25 mouse cellular contexts compared by ENCODE assay signal in the genomic region with DNA sequence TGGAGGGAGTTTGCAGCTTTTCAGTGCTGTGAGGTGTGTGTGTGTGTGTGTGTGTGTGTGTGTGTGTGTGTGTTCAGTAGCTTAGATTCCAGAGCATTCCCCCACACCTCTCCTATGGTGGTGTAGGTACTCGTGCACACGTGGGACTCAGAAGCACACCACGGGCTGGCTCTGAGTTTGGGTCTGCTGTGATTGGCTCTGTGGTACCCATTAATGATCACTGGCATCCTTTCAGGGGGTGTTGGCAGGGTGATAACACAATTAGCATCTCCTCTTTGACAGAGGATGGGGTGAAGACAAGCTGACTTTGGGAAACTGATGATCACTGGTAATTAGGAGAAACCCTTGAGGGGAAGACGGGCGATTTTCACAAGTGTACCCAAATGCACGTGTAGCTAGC.
DNase-seq lines count a peak whose midpoint lies in the region; ATAC-seq and TF ChIP-seq lines count a peak whose summit lies in the region.
"Had no signal": no experiment of that assay in that cellular context is flagged by ENCODE, and none has a peak within 500 bp of the region (broad histone marks: within the 10 kb centered on the region; RNA-seq: fewer than 3 reads in every experiment).

No protein-coding gene starts in this region.

- 87% methylated on average over 6 of the region's 6 CpGs for WGBS in forebrain, embryonic 11.5 days
- WGBS in forebrain, postnatal 0 days = 43% methylated on average over 6 of the region's 6 CpGs
- 86% methylated on average over 6 of the region's 6 CpGs for WGBS in midbrain, embryonic 11.5 days
- 87% methylated on average over 6 of the region's 6 CpGs for WGBS in midbrain, embryonic 13.5 days
- WGBS in forebrain, embryonic 14.5 days = 58% methylated on average over 6 of the region's 6 CpGs

- H3K4me2 ChIP-seq in forebrain, embryonic 11.5 days (ENCODE audit: low read depth, low read length, severe bottlenecking) = no peak overlapping the region
- no peak overlapping the region for H3K4me2 ChIP-seq in forebrain, postnatal 0 days (ENCODE audit: low read depth)
- H3K4me2 ChIP-seq in midbrain, embryonic 11.5 days = no peak overlapping the region
- H3K4me2 ChIP-seq in midbrain, embryonic 13.5 days (replicated peaks) = no peak overlapping the region
- no peak overlapping the region for H3K4me2 ChIP-seq in forebrain, embryonic 14.5 days (ENCODE audit: low read length)
- H3K4me2 ChIP-seq: embryonic facial prominence, embryonic 12.5 days; embryonic facial prominence, embryonic 15.5 days; heart, embryonic 13.5 days; hindbrain, embryonic 14.5 days had no signal

- H3K9ac ChIP-seq in forebrain, embryonic 11.5 days (ENCODE audit: low read length) = no peak overlapping the region
- no peak overlapping the region for H3K9ac ChIP-seq in forebrain, postnatal 0 days
- no peak overlapping the region for H3K9ac ChIP-seq in midbrain, embryonic 11.5 days (ENCODE audit: low read length)
- no peak overlapping the region for H3K9ac ChIP-seq in midbrain, embryonic 13.5 days (replicated peaks)
- H3K9ac ChIP-seq in forebrain, embryonic 14.5 days (ENCODE audit: low read length) = no peak overlapping the region
- H3K9ac ChIP-seq: embryonic facial prominence, embryonic 12.5 days; embryonic facial prominence, embryonic 15.5 days; heart, embryonic 13.5 days; hindbrain, embryonic 14.5 days had no signal

- no peak for ATAC-seq in forebrain, embryonic 11.5 days (replicated peaks; ENCODE audit: low FRiP score)
- no peak for ATAC-seq in forebrain, postnatal 0 days
- ATAC-seq in midbrain, embryonic 11.5 days (ENCODE audit: low FRiP score) = no peak
- no peak for ATAC-seq in midbrain, embryonic 13.5 days
- peak; percentile 86 for ATAC-seq in forebrain, embryonic 14.5 days
- ATAC-seq: activated CD4-positive, CD25-positive, alpha-beta regulatory T cell, adult 4 months; inflammation-experienced regulatory T-cells, adult 6 months had no signal

- H3K27me3 ChIP-seq in forebrain, embryonic 11.5 days (ENCODE audit: control insufficient read depth, insufficient read depth, low read length) = no peaks in the 10 kb centered on the region
- no peaks in the 10 kb centered on the region for H3K27me3 ChIP-seq in forebrain, postnatal 0 days (ENCODE audit: insufficient read depth, low read length)
- no peaks in the 10 kb centered on the region for H3K27me3 ChIP-seq in midbrain, embryonic 11.5 days (ENCODE audit: control insufficient read depth, insufficient read depth, low read length)
- H3K27me3 ChIP-seq in midbrain, embryonic 13.5 days = no peaks in the 10 kb centered on the region
- H3K27me3 ChIP-seq in forebrain, embryonic 14.5 days (replicated peaks; ENCODE audit: control insufficient read depth, insufficient read depth, low read length) = no peaks in the 10 kb centered on the region
- H3K27me3 ChIP-seq: embryonic facial prominence, embryonic 12.5 days; embryonic facial prominence, embryonic 15.5 days had no signal

- DNase-seq in forebrain, embryonic 11.5 days (ENCODE audit: low spot score) = peak; percentile 41
- DNase-seq in forebrain, postnatal 0 days = no peak
- DNase-seq in midbrain, embryonic 11.5 days (ENCODE audit: low spot score, missing footprints) = peak; percentile 8
- DNase-seq in forebrain, embryonic 14.5 days (ENCODE audit: low spot score) = peak; percentile 71
- no peak for DNase-seq in left cerebral cortex, adult 18-20 months (ENCODE audit: low spot score in 2 of 2)
- DNase-seq in urinary bladder, postnatal 25 days (ENCODE audit: low spot score) = no peak
- DNase-seq: adrenal gland, adult 8-10 months; adrenal gland, postnatal 25 days; cerebellum, adult 2 months; cerebellum, adult 9-11 months; cerebellum, postnatal 25 days; gastrocnemius, postnatal 10 days; gastrocnemius, postnatal 36 days; heart, adult 2 months; heart, postnatal 14 days; heart, postnatal 4 days had no signal

- H3K4me1 ChIP-seq in forebrain, embryonic 11.5 days (replicated peaks; ENCODE audit: control insufficient read depth, insufficient read depth, low read length) = no peaks in the 10 kb centered on the region
- H3K4me1 ChIP-seq in forebrain, postnatal 0 days (ENCODE audit: insufficient read depth) = no peaks in the 10 kb centered on the region
- H3K4me1 ChIP-seq in midbrain, embryonic 11.5 days (ENCODE audit: control insufficient read depth, insufficient read depth, low read length) = peaks cover under 1% of the 10 kb centered on the region; the same call in 1 of the 2 replicates
- H3K4me1 ChIP-seq in midbrain, embryonic 13.5 days (replicated peaks) = 0 out of 2 replicates have a peak, but pooled peaks cover 1% of the 10 kb centered on the region
- H3K4me1 ChIP-seq in forebrain, embryonic 14.5 days (ENCODE audit: control insufficient read depth, insufficient read depth, low read length) = no peaks in the 10 kb centered on the region
- H3K4me1 ChIP-seq: embryonic facial prominence, embryonic 12.5 days; embryonic facial prominence, embryonic 15.5 days; heart, embryonic 10.5 days; heart, embryonic 13.5 days had no signal

- no peak overlapping the region for H3K4me3 ChIP-seq in forebrain, embryonic 11.5 days (ENCODE audit: low read depth, low read length)
- H3K4me3 ChIP-seq in forebrain, postnatal 0 days (ENCODE audit: low read depth, low read length) = no peak overlapping the region
- H3K4me3 ChIP-seq in midbrain, embryonic 11.5 days (ENCODE audit: low read depth, low read length) = no peak overlapping the region
- H3K4me3 ChIP-seq in midbrain, embryonic 13.5 days (replicated peaks) = no peak overlapping the region
- H3K4me3 ChIP-seq in forebrain, embryonic 14.5 days (ENCODE audit: low read depth, low read length) = no peak overlapping the region
- H3K4me3 ChIP-seq: embryonic facial prominence, embryonic 12.5 days; embryonic facial prominence, embryonic 15.5 days; heart, adult 2 months; heart, embryonic 10.5 days; heart, embryonic 13.5 days had no signal

- no peak for TF ChIP-seq CTCF in forebrain, postnatal 0 days (IDR thresholded peaks at IDR 0.05; ENCODE audit: low read depth)

- H3K36me3 ChIP-seq in forebrain, embryonic 11.5 days (ENCODE audit: control insufficient read depth, insufficient read depth, low read length) = no peaks in the 10 kb centered on the region
- no peaks in the 10 kb centered on the region for H3K36me3 ChIP-seq in forebrain, postnatal 0 days (ENCODE audit: insufficient read depth)
- no peaks in the 10 kb centered on the region for H3K36me3 ChIP-seq in midbrain, embryonic 11.5 days (ENCODE audit: control insufficient read depth, insufficient read depth, low read length)
- H3K36me3 ChIP-seq in midbrain, embryonic 13.5 days = no peaks in the 10 kb centered on the region
- no peaks in the 10 kb centered on the region for H3K36me3 ChIP-seq in forebrain, embryonic 14.5 days (ENCODE audit: control insufficient read depth, insufficient read depth, low read length)
- H3K36me3 ChIP-seq: embryonic facial prominence, embryonic 12.5 days; embryonic facial prominence, embryonic 15.5 days; heart, embryonic 10.5 days; heart, embryonic 13.5 days had no signal

- no peaks in the 10 kb centered on the region for H3K9me3 ChIP-seq in forebrain, embryonic 11.5 days (ENCODE audit: control insufficient read depth, low read length)
- no peaks in the 10 kb centered on the region for H3K9me3 ChIP-seq in forebrain, postnatal 0 days (ENCODE audit: low read length)
- no peaks in the 10 kb centered on the region for H3K9me3 ChIP-seq in midbrain, embryonic 11.5 days (ENCODE audit: control insufficient read depth, low read length)
- H3K9me3 ChIP-seq in midbrain, embryonic 13.5 days = no peaks in the 10 kb centered on the region
- H3K9me3 ChIP-seq in forebrain, embryonic 14.5 days (replicated peaks; ENCODE audit: control insufficient read depth, low read length) = no peaks in the 10 kb centered on the region
- H3K9me3 ChIP-seq: embryonic facial prominence, embryonic 12.5 days; embryonic facial prominence, embryonic 15.5 days; heart, embryonic 10.5 days had no signal

- H3K27ac ChIP-seq in forebrain, embryonic 11.5 days (ENCODE audit: low read depth, low read length) = no peak overlapping the region
- H3K27ac ChIP-seq in forebrain, postnatal 0 days (ENCODE audit: low read depth, low read length) = no peak overlapping the region
- H3K27ac ChIP-seq in midbrain, embryonic 11.5 days (ENCODE audit: low read depth, low read length) = no peak overlapping the region
- no peak overlapping the region for H3K27ac ChIP-seq in midbrain, embryonic 13.5 days
- no peak overlapping the region for H3K27ac ChIP-seq in forebrain, embryonic 14.5 days (ENCODE audit: low read depth, low read length)
- H3K27ac ChIP-seq: embryonic facial prominence, embryonic 12.5 days; embryonic facial prominence, embryonic 15.5 days; heart, adult 2 months; heart, embryonic 10.5 days; heart, embryonic 13.5 days; hindbrain, embryonic 14.5 days; hindbrain, postnatal 0 days had no signal

Comparison
In these comparisons a context has a peak if more than half of its experiments do, and no peak if none do; other contexts are left out.
1. DNase-seq: peak in forebrain, embryonic 11.5 days (single experiment), midbrain, embryonic 11.5 days (single experiment) and forebrain, embryonic 14.5 days (single experiment); none in forebrain, postnatal 0 days (single experiment), left cerebral cortex, adult 18-20 months (0 of 2) and urinary bladder, postnatal 25 days (single experiment).